Mouse (Mus musculus) bone marrow macrophage, adult 2 months (primary cell): ENCODE measurements around the gene Nebl. TPM values are rescaled to one million over a fixed set of nuclear protein-coding genes. Genes with fewer than 3 reads are reported as not detected.

Experiments used
- H3K27ac ChIP-seq: 2 replicates; pipeline ENCODE4 v1.5.1; 2012; ENCODE audit warnings: low read depth, low read length; ENCODE audit not compliant: insufficient read depth
- H3K4me1 ChIP-seq: 2 replicates; pipeline ENCODE4 v1.6.1; 2012; ENCODE audit warnings: low read length; ENCODE audit not compliant: control insufficient read depth, insufficient read depth
- H3K4me3 ChIP-seq: 2 replicates; pipeline ENCODE4 v1.5.1; 2012; ENCODE audit warnings: mild to moderate bottlenecking, low read length, moderate library complexity; ENCODE audit not compliant: insufficient read depth
- CTCF ChIP-seq: IDR thresholded peaks from 2 replicates; pipeline ENCODE4 v1.5.1; 2012; ENCODE audit warnings: low read depth, mild to moderate bottlenecking, low read length, moderate library complexity
- POLR2A ChIP-seq: IDR thresholded peaks from 2 replicates; pipeline ENCODE4 v1.6.1; 2012; ENCODE audit warnings: mild to moderate bottlenecking, low read depth, low read length, borderline replicate concordance
- polyA plus RNA-seq: library from polyadenylated mRNA; stranded (reverse); fragments of >200 nt; gene quantifications from 2 replicates; pipeline ENCODE4 v1.2.4, GENCODE M21; 2012; ENCODE audit not compliant: missing spikeins, insufficient read depth, insufficient read length

Nebl gene
- polyA plus RNA-seq, 1 experiment, result not detected

- Histone ChIP-seq H3K4me3 (no peak overlapping the region), H3K27ac (no peak overlapping the region), H3K4me1 (no peaks in the 10 kb centered on the region)
- no peak for TF ChIP-seq CTCF
- TF ChIP-seq POLR2A, result no peak
Measured at GRCm38 (mm10) chr2:17465517-17466174, 265.6 kb downstream of the Nebl start.

- H3K27ac ChIP-seq, result no peak overlapping the region
- no peaks in the 10 kb centered on the region for H3K4me1 ChIP-seq
- TF ChIP-seq POLR2A (no peak), CTCF (no peak)
- H3K4me3 ChIP-seq, result no peak overlapping the region
Measured at GRCm38 (mm10) chr2:17460434-17460833, 270.8 kb downstream of the Nebl start.

GRCm38 (mm10) chr2:17453676-17454075 is 277.6 kb downstream of the Nebl start:
- Histone ChIP-seq H3K4me1 (no peaks in the 10 kb centered on the region), H3K27ac (no peak overlapping the region), H3K4me3 (no peak overlapping the region)
- TF ChIP-seq CTCF, result no peak
- no peak for TF ChIP-seq POLR2A

- H3K4me3 ChIP-seq, result no peak overlapping the region
- no peak overlapping the region for H3K27ac ChIP-seq
- H3K4me1 ChIP-seq, result no peaks in the 10 kb centered on the region
- TF ChIP-seq CTCF (no peak), POLR2A (no peak)
Measured at GRCm38 (mm10) chr2:17448341-17448740, 282.9 kb downstream of the Nebl start.

GRCm38 (mm10) chr2:17443581-17443980 is 287.7 kb downstream of the Nebl start:
- no peak overlapping the region for H3K4me3 ChIP-seq
- H3K27ac ChIP-seq, result no peak overlapping the region
- TF ChIP-seq POLR2A (no peak), CTCF (no peak)
- H3K4me1 ChIP-seq, result no peaks in the 10 kb centered on the region

GRCm38 (mm10) chr2:17438317-17438716 is 292.9 kb downstream of the Nebl start:
- no peaks in the 10 kb centered on the region for H3K4me1 ChIP-seq
- H3K27ac ChIP-seq, result no peak overlapping the region
- no peak overlapping the region for H3K4me3 ChIP-seq
- no peak for TF ChIP-seq POLR2A
- TF ChIP-seq CTCF, result no peak

GRCm38 (mm10) chr2:17436739-17437440 is 294.4 kb downstream of the Nebl start:
- TF ChIP-seq POLR2A, result no peak
- no peak for TF ChIP-seq CTCF
- Histone ChIP-seq H3K27ac (no peak overlapping the region), H3K4me1 (no peaks in the 10 kb centered on the region), H3K4me3 (no peak overlapping the region)

- H3K4me1 ChIP-seq, result no peaks in the 10 kb centered on the region
- H3K27ac ChIP-seq, result no peak overlapping the region
- H3K4me3 ChIP-seq, result no peak overlapping the region
- TF ChIP-seq POLR2A, result no peak
- no peak for TF ChIP-seq CTCF
Measured at GRCm38 (mm10) chr2:17435217-17435616, 296.0 kb downstream of the Nebl start.

GRCm38 (mm10) chr2:17429028-17429427 is 302.2 kb downstream of the Nebl start:
- TF ChIP-seq POLR2A (no peak), CTCF (no peak)
- Histone ChIP-seq H3K27ac (no peak overlapping the region), H3K4me1 (no peaks in the 10 kb centered on the region), H3K4me3 (no peak overlapping the region)

- Histone ChIP-seq H3K4me3 (no peak overlapping the region), H3K27ac (no peak overlapping the region), H3K4me1 (no peaks in the 10 kb centered on the region)
- no peak for TF ChIP-seq POLR2A
- TF ChIP-seq CTCF, result no peak
Measured at GRCm38 (mm10) chr2:17428156-17428555, 303.1 kb downstream of the Nebl start.
